Mouse (Mus musculus) testis, adult 2 months (tissue): ENCODE measurements at regions not wholly inside any gene's neighbourhood (a gene's known extent, or its start where the extent isn't known, plus 50 kb on each side); places are given as distances from the start of the nearest gene placed in this dataset.

ENCODE experiments used
- CTCF ChIP-seq: fragments of 200-500 bp; IDR thresholded peaks from 2 replicates; pipeline ENCODE4 v1.5.1; 2012; ENCODE audit warnings: low read depth, mild to moderate bottlenecking, inconsistent platforms, low read length, moderate library complexity; ENCODE audit not compliant: control insufficient read depth, insufficient read depth, insufficient replicate concordance
- POLR2A ChIP-seq: fragments of 200-500 bp; IDR thresholded peaks from 2 replicates; pipeline ENCODE4 v1.6.1; 2012; ENCODE audit warnings: low read depth, mild to moderate bottlenecking, inconsistent platforms, low read length, moderate library complexity; ENCODE audit not compliant: control insufficient read depth

GRCm38 (mm10) chr13:107763911-107764310, 280.3 kb upstream of the Smim15 start:
- TF ChIP-seq CTCF: no peak
- TF ChIP-seq POLR2A: no peak
